Mouse (Mus musculus) spleen, adult 2 months (tissue): Measurements from ENCODE around the gene Tmem184b.

Experiments
- CTCF ChIP-seq: fragments of 200-500 bp; IDR thresholded peaks from 2 replicates; pipeline ENCODE4 v1.5.1; 2011; ENCODE audit warnings: mild to moderate bottlenecking, inconsistent platforms; ENCODE audit not compliant: insufficient read depth, insufficient read length, insufficient replicate concordance; ENCODE audit errors: extremely low read depth
- POLR2A ChIP-seq: fragments of 200-500 bp; IDR thresholded peaks from 2 replicates; pipeline ENCODE4 v1.6.1; 2011; ENCODE audit warnings: low read depth, low read length, inconsistent platforms

GRCm38 (mm10) chr15:79429527-79429926 is 26.2 kb upstream of the Tmem184b start:
- no peak for TF ChIP-seq POLR2A
- no peak for TF ChIP-seq CTCF
